ENCODE assay signal across 9 mouse cellular contexts in genomic region chr9:101291676-101292660, GRCm38 (mm10). TPM values are rescaled to one million over a fixed set of nuclear protein-coding genes. Genes with fewer than 3 reads are reported as not detected.
DNase-seq lines count a peak whose midpoint lies in the region; ATAC-seq and TF ChIP-seq lines count a peak whose summit lies in the region.
"Had no signal": no experiment of that assay in that cellular context is flagged by ENCODE, and none has a peak within 500 bp of the region (broad histone marks: within the 10 kb centered on the region; RNA-seq: fewer than 3 reads in every experiment).

No protein-coding gene starts in this region.

- no peak overlapping the region for H3K9ac ChIP-seq in heart, embryonic 12.5 days
- H3K9ac ChIP-seq: intestine, embryonic 15.5 days had no signal

- DNase-seq in heart, adult 8-10 months (ENCODE audit: low spot score), result peak; percentile 11
- peak; percentile 39 for DNase-seq in 416B (ENCODE audit: low read depth)
- DNase-seq in adrenal gland, postnatal 10 days, result peak; percentile 63
- DNase-seq in heart, adult 9 months (ENCODE audit: low spot score in 2 of 2), result peak; percentile 34 to 42
- no peak for DNase-seq in layer of hippocampus, adult 2 months (ENCODE audit: low spot score in 2 of 2)
- no peak for DNase-seq in left cerebral cortex, postnatal 10 days (ENCODE audit: extremely low spot score in 1 of 2, low spot score in 2 of 2)
- DNase-seq in left cerebral cortex, adult 18-20 months (ENCODE audit: low spot score in 2 of 2), result no peak

- 0 out of 2 replicates have a peak, but pooled peaks cover 11% of the 10 kb centered on the region for H3K4me1 ChIP-seq in heart, embryonic 12.5 days (replicated peaks)
- H3K4me1 ChIP-seq: intestine, embryonic 15.5 days had no signal

- H3K27me3 ChIP-seq in heart, embryonic 12.5 days (replicated peaks), result no peaks in the 10 kb centered on the region
- H3K27me3 ChIP-seq: intestine, embryonic 15.5 days had no signal

- WGBS in heart, embryonic 12.5 days, result 73% methylated on average over 19 of the region's 19 CpGs

- intact Hi-C loops in left cerebral cortex, postnatal 10 days (cut with DNase I), result no loop called here

- no peak for ATAC-seq in heart, embryonic 12.5 days (ENCODE audit: insufficient number of reproducible peaks, low FRiP score)
- ATAC-seq: intestine, embryonic 15.5 days had no signal

- no peak for TF ChIP-seq CTCF in layer of hippocampus, adult 2 months (conservative IDR thresholded peaks at IDR 0.05)

- H3K4me2 ChIP-seq in heart, embryonic 12.5 days, result no peak overlapping the region
- H3K4me2 ChIP-seq: intestine, embryonic 15.5 days had no signal

- no peak overlapping the region for H3K27ac ChIP-seq in heart, embryonic 12.5 days (ENCODE audit: poor library complexity, severe bottlenecking)
- H3K27ac ChIP-seq in layer of hippocampus, adult 2 months, result no peak overlapping the region; the same call in 1 of the 2 replicates
- H3K27ac ChIP-seq: intestine, embryonic 15.5 days had no signal

- H3K36me3 ChIP-seq in heart, embryonic 12.5 days, result no peaks in the 10 kb centered on the region
- H3K36me3 ChIP-seq: intestine, embryonic 15.5 days had no signal

- peaks cover 5% of the 10 kb centered on the region; the same call in 1 of the 2 replicates for H3K9me3 ChIP-seq in heart, embryonic 12.5 days (replicated peaks)
- H3K9me3 ChIP-seq: intestine, embryonic 15.5 days had no signal

- no peak overlapping the region for H3K4me3 ChIP-seq in heart, embryonic 12.5 days
- H3K4me3 ChIP-seq in layer of hippocampus, adult 2 months, result no peak overlapping the region
- H3K4me3 ChIP-seq: intestine, embryonic 15.5 days had no signal

RNA-seq across cellular contexts. Expression of gene Ppp2r3a, which starts 40.4 kb away (rescaled TPM):
- 100 to 1,000 TPM; 204 to 239 (median 221) TPM for total RNA-seq in heart, adult 8-10 months (2022)
- polyA plus RNA-seq in heart, embryonic 12.5 days (2016; fragmentation: Nextera tagmentation; extraction: Ambion mirVana), result 80.5 and 83.7 TPM in 2 replicates
- 10 to 100 TPM; 25.9 to 38.0 TPM for total RNA-seq in adrenal gland, postnatal 10 days (2021)
- 10 to 100 TPM; 29.0 to 30.9 TPM for total RNA-seq in layer of hippocampus, adult 2 months (2021)
- total RNA-seq in left cerebral cortex, postnatal 10 days (2021), result 10 to 100 TPM; 21.2 to 23.0 TPM
- total RNA-seq in left cerebral cortex, adult 18-20 months (2021), result 10 to 100 TPM; 21.6 to 24.1 TPM

Comparison
In these comparisons a context has a peak if more than half of its experiments do, and no peak if none do; other contexts are left out.
1. DNase-seq: peak in heart, adult 8-10 months (single experiment), 416B (single experiment), adrenal gland, postnatal 10 days (single experiment) and heart, adult 9 months (2 of 2); none in layer of hippocampus, adult 2 months (0 of 2), left cerebral cortex, postnatal 10 days (0 of 2) and left cerebral cortex, adult 18-20 months (0 of 2).
2. RNA of gene Ppp2r3a, which starts 40.4 kb away (total RNA-seq): 204 to 239 TPM in heart, adult 8-10 months; 25.9 to 38.0 TPM in adrenal gland, postnatal 10 days, 29.0 to 30.9 TPM in layer of hippocampus, adult 2 months, 21.6 to 24.1 TPM in left cerebral cortex, adult 18-20 months and 21.2 to 23.0 TPM in left cerebral cortex, postnatal 10 days; every median in the first group is over 4 times any median in the second.